Mouse (Mus musculus) adrenal gland, postnatal 14 days (tissue): ENCODE data around the gene Fgfr2. TPM values are rescaled to one million over a fixed set of nuclear protein-coding genes. Genes with fewer than 3 reads are reported as not detected.

Experiments
- DNase-seq: peaks from one replicate; pipeline ENCODE4 v3.0.0; 2021; ENCODE audit warnings: mixed read lengths
- total RNA-seq: library from RNA; stranded (reverse); gene quantifications from 2 replicates; pipeline ENCODE4 v1.2.3, GENCODE M21; 2021

Gene Fgfr2
- total RNA-seq, 1 experiment from 2014 or later = 227 TPM

DNA sequence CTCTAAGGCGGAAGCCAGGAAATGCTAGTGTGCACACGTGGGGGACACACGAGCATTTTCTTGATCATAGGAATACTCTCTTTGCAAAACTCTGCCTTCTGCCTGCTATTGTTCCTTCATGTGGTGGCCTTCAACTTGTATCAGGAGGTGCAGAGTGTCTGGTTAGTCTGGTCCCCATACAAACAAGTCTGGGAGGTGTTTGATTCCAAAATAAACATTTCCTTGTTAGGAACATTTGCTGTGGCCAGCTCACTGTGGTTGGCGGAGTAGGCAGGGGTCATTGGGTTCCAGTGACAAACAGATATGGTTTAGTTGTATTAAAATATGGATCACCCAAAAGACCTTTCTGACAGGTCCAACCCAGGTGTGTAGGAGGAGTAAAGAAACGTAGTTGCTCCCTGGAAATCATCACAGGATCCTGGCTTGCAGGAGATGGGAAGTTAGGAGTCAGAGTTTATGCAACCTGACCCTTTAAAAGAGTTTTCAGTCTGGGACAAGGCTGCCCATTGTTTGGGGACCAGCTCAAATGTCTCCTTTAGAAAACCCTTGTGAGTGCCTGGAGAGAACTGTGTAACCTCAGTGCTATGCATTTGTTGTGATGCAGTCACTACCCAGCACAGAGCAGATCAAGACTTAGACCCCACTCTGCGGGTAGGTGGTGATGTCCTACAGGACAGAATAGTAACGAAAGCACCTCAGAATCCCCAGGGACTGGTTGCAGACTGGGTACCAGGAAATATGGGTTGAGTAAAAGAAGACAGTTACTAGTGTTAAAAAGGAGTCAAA is 235.9 kb downstream of the Fgfr2 start:
- no peak for DNase-seq

GRCm38 (mm10) chr7:132884031-132884430 is 239.1 kb downstream of the Fgfr2 start:
- no peak for DNase-seq

DNA sequence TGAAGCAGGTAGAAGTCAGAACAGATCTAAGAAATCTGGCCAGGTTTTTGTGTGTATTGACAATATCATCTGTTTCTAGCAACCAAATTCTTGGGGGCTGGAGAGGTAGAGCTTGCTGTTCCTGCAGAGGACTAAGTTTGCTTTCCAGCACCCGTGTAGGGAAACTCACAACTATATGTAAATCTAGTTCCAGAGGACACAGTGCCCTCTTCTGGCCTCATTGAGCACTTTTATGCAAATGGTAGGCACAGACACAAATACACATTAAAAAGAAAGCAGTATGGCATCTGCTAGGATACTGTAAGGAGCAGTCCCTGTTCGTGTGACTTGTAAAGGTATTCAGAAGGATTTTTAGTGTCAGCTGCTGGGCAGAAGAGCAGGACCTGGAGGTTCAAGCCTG is 240.8 kb downstream of the Fgfr2 start:
- no peak for DNase-seq

DNA sequence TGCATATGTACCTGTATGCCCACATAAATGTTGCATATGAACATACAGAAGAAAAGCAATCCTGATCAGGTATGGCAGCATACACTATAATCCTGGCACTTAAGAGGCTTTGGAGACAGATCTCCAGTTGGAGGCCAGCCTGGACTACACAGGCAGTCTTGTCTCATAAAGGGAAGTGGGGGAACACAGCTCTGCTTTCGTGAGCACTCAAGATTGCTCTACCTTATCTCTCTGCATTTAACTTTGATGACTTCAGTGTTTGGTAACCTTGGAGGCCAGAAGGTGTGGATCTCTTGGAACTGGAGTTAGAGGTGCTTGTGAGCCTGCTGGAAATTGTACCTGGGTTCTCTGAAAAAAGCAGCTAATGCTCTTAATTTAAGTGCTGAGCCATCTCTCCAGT is 242.9 kb downstream of the Fgfr2 start:
- no peak for DNase-seq

DNA sequence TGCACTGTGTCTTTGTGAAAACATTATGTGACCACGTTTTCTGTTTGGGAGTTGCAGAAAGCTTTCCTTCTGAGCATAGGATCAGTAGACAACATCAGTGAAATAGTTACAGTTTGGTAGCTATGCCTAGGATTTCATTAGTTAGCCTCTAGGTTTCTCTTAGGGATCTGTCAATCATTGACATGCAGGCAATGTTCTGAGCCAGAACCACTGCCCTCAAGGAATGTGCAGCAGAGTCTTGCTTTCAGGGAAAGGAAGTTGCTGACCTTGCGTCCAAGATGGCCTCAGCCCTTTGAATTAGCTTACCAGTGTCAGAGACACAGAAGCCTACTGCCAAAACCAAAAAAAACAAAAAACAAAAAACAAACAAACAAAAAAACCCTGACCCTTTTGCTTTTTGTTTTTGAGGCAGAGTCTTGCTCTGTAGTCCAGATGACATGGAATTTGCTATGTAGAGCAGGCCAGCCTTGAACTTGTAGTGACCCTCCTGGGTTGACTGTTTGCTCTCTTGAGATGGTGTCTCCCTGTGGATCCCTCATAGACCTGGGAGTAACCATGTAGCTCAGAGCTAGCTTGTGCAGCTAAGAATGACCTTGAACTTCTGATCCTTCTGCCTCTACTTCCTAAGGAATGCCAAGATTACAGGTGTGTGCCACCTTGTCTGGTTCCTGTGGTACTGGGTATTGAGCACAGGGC is 247.6 kb downstream of the Fgfr2 start:
- DNase-seq = no peak

DNA sequence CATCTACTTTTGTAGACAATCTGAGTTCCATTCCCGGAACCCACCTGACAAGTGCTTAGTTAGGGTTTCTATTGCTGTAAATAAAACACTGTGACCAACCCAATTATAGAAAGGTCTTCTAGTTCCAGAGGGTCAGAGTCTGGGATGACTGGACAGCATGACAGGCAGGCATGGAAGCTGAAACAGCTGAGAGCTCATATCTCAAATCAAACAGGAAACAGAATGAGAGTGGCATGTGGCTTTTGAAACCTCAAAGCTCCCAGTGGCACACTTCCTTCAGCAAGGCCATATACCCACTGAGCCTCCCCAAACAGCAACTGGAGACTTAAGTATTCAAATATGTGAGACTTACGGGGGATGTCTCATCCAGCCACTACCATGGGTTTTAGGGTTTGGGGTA is 250.1 kb downstream of the Fgfr2 start:
- no peak for DNase-seq

GRCm38 (mm10) chr7:132866316-132866715 is 256.8 kb downstream of the Fgfr2 start:
- no peak for DNase-seq

DNA sequence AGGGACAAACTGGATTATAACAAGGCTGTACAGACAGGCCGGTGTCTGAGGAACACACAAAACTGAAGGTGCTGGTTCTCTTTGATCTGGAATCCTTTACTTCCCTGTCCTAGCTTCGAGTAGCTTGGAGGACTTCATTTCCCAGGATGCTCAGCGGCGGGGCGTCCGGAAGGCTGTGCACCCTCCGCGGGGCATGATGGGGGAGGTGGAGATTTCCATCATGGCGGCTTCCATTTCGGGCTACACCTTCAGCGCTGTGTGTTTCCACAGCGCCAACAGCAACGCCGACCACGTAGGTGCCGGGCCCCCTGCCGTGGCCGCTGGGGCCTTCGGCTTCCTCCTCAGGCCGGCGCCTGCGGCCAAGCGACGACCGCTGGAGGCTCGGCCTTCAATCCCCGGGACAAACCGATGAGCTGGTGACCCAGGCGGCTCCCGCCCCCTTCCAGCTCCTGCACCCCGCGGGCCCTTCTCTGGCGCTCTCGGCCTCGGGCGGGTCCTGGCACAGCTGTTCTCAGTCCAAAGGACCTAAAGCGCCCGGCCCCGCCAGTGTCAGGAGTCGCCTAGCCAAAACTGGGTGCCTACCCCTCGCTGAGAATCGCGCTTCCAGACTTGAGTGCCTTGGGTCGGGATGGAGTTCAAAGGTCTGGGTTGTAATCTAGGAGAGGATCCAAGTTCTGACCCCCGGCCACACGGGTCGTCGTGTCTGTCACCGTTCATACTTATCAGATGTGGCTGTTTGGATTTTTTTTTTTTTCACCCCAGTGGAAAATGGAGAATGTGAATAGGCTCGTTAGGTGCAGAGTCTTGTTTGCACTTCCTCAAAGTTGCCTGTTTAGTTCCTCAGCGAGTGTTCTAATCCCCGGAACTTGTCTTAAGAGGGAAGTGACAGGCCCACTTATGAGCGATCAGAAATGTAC is 263.9 kb downstream of the Fgfr2 start, which contains the start of gene Abraxas2:
Abraxas2 (plus strand) TSS at position 184 of the 917 bp plus-strand sequence.
- peak; percentile 96 for DNase-seq

- DNase-seq = no peak
These were observed 265.0 kb downstream of the Fgfr2 start for GRCm38 (mm10) chr7:132858043-132858608.

- DNase-seq = no peak
These were observed 267.1 kb downstream of the Fgfr2 start for GRCm38 (mm10) chr7:132856083-132856482.

DNA sequence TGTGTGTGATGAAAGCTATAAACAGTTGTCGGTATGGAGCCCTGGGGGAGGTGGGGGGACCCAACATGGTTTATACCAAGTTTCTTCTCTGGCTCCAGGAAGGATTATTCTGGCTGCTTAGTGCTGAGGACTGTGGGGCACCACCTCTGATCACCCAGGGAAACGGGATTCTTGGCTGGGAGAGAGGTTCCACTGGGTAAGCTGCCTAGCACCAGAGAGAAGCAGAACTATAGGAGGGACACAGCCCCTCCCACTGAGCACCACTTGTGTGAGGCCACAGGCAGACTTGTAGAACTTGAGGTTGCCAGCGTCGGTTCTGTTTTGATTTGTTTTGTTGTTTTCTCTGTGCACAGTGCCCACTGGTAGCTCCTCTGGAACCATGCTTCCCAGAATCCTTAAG is 269.2 kb downstream of the Fgfr2 start:
- no peak for DNase-seq

DNA sequence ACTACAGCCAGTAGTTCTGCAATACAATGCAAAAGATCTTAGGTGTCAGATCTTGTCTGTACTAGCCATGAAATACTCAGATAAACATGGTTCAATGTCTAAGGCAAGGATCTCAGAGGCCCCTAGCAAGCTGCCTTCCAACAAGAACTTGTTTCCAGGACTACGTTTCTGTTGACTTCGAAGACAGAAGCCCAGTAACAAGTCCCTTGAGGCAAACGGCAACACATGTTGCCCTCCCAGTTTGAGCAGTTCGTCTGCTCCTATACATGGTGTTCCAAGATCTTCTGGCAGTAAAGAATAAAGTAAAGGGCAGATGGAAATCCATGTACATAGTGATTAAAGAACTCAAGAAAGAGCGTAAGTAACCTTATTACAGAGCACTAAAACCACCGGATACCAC is 269.8 kb downstream of the Fgfr2 start:
- no peak for DNase-seq

DNA sequence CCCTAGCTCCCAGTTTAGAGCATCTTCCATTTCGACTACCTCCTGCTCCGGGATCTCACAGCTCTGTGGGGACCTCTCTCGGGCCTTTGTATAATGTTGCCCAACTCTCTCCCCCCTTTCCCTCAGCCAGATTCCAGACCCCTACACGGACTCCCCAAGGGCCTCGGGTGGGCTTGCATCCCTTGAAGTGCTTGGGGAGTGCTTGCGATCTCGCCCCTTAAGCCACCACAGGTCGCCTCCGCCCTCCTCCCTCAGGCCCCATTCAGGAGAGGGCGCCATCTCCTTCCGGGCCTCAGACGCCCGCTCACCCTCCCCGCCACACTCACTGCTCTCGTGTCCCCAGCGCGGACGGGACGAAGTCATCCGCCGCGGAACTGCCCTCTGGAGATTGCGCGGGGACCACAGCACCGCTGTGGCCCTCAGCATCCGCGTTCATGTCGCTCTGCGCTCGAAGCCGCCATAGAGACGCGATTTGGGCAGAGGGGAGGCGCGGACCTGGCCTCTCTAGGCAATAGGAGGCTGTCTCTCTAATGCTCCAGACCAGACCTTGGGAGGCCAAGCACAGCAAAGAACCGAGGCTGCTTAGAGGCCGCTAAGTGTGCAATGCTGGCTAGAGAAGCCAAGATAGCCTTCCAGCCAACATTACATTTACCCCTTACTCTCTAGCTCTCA is 270.8 kb downstream of the Fgfr2 start, which contains the start of gene Eef1akmt2:
Eef1akmt2 (minus strand) TSS at position 501 of the 672 bp plus-strand sequence.
- DNase-seq = peak; percentile 91

DNA sequence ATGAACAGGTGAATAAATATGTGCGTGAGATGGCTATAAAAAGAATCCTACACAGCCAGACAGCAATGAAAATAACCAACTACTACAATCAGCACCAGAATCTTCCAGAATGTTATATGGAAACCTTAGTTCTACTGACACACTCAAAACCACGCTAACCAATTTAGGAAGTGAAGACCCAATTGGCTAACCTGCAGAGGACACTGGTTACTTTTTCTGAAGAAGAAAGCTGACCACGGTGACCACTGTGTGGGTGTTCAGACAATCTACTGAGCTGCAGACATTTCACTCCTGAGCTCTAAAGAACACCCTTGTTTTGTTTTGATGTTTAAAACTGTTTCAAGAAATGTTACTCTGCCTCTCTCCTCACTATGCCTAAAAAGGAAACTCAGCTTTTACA is 280.0 kb downstream of the Fgfr2 start:
- no peak for DNase-seq

DNA sequence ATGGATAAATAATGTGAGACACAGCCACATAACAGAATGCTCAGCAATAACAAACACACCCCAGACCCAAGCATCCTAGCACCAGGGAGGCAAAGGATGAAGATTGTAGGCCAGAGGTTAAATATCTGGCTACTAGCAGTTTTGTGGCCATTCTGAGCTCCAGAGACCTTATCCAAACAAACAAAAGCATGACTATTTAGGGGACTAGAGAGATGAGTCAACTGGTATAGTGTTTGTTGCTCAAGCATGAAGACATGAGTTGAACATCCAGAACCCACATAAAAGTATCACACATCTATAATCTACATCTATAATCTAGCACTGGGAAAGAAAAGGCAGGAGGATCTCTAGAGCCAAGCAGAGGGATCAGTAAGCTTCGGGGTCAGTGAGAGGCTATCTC is 280.7 kb downstream of the Fgfr2 start:
- no peak for DNase-seq

DNA sequence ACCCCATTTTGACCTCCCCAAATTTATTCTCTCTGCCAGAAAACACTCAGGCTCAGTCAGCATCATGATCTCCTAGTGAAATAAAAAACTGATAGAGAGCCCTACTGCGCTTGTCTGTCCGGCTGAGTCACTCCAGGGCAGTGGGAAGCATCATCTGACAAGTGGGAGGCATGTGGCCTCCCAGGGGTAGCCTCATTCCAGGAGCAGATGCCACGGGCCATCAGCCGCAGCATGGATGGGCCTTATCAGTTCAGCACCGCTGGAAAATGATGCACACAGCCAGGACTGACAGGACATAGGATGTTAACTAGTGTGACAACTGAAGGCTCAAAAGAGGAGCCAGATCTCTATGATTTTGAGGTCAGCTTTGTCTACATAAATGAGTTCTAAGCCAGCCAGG is 281.9 kb downstream of the Fgfr2 start:
- DNase-seq = no peak

GRCm38 (mm10) chr7:132830955-132831354 is 292.2 kb downstream of the Fgfr2 start:
- no peak for DNase-seq

- no peak for DNase-seq
These were observed 298.7 kb downstream of the Fgfr2 start for GRCm38 (mm10) chr7:132824346-132825022.

DNA sequence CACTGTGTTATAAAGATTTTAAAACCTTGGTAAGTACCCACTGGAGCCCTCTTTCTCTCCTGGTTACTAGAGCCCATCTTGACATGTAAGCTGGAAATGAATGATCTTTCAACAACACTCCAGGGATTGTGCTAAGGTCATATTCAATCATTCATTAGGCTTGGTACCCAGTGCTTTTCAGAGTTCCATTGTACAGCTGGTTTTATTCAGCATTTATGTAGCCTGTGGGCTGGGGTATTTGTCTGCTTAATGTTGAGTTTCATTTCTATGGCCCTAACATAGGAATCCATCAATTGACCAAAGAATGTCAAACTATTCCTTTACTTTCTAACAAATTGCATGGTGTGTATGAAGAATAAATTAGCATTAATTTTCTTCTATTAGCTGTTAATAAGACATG is 299.3 kb downstream of the Fgfr2 start:
- DNase-seq = no peak

DNA sequence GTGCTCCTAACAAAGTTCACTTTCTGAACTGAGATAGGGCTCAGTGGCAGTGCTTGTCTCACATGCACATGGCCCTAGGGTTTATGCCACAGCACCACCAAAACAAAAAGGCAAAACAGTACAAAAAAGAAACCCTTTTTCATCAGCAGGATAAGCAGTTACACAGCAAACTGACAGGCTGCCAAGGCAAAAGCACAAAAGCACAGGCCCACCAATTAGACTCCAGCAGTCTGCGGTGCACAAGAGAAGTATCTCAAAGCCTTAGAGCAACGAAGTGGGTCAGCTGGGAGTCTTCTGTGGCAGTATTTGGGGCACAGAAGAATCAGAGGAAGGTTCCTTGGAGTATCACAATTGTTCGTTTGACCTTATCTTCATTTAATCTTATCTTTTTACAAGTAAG is 302.5 kb downstream of the Fgfr2 start:
- no peak for DNase-seq

DNA sequence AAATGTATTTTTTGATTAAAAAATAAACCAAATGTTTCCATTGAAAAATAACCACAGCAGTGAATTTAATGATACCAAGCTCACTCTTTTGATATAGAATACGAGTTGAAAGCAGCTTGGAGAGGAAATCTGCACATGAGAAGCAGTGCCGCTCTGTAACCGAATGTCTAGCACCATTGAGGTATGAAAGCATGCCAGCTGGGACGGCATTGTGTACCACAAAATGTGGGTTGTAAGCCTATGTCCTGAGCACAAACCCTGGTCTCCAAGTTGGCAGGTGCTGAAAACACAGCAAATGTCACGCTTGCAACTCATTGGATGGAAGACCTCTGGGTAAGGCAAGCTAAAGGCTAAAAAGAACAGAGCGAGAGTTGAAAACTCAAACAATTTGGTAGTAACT is 306.1 kb downstream of the Fgfr2 start:
- no peak for DNase-seq
